Mouse (Mus musculus): ENCODE measurements around the gene Rnf168. TPM values are rescaled to one million over a fixed set of nuclear protein-coding genes. Genes with fewer than 3 reads are reported as not detected.
A peak's percentile ranks its signal among the peaks of the same experiment; 100 is the strongest.

Rnf168 gene
- total RNA-seq, 2 experiments from 2014 or later: 5.0 to 27.6 TPM

DNA sequence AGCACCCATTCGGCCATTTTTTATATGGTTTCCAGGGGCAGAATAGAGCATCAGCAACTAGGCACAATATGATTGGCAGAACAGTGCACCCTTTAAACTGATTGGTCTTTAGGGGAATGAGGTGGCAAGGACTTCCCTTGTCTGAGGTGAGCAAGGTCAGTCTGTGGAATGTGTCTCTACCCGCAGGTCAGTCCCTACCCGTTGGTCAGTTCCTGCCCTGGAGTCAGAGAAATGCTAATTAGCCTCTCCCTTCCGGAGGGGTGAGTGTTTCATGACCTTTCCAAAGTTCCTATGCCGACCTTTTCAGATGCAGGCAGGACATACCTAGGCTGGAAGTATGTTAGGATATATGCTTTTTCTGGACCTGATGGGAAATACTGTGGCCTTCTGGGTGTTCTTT is 35.1 kb downstream of the Rnf168 start:
- no peak for ATAC-seq (replicated peaks; ENCODE audit: low FRiP score, poor library complexity, severe bottlenecking)

DNA sequence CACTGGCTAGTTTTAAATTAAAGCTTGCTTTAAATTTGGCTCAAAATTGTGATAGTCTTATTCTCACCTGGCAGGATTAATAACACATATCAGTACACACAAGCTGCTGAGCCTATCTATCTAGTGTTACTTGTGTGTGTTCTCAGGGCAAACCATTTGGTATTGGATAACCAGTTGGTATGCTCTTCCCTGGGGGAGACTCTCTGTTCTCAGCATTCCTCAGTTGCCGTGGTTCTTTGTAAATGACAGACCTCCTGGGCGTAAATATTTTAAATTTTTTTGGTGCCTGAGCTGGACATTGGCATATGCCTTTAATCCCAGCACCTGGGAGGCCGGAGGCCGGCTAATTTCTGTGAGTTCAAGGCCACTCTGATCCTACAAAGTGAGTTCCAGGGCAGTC is 35.6 kb downstream of the Rnf168 start:
- ATAC-seq (replicated peaks; ENCODE audit: low FRiP score, poor library complexity, severe bottlenecking): no peak

DNA sequence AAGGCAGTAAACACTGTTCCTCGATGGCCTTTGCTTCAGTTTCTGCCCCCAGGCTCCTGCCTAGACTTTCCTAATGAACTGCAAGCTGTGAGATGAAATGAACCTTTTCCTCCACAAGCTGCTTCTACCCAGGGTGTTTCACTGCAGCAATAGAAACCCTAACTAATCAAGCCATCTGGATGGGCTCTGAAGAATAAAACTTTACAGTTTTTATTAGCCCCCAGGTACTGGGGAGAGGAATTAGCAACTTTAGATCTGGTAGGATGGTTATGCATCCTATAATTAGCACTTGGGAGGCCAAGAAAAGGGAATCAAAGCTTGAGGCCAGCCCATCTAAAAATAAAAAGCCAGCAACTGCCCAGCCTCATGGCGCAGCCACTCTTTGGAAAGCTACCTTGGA is 39.3 kb downstream of the Rnf168 start:
- no peak for ATAC-seq (replicated peaks; ENCODE audit: low FRiP score, poor library complexity, severe bottlenecking)

DNA sequence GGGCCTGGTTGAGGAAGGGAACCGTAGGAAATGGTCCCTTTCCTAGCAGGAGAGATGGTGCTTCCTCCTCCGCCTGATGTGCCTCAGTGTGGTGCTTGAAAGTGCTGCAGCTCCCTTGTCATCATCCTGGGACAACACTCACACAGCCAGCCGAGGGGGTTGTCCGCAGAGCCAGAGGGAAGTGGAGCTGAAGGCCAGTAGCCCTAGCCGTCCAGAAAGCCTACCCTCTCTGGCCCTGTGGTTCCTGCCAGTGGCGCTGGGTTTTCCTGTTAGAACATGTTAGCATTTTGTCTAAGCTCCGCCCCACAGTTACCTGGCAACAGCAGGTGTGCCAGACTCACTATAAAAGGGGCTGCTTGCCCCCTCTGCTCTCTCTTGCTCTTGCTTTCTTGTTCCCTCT is 46.7 kb downstream of the Rnf168 start:
- ATAC-seq (replicated peaks; ENCODE audit: low FRiP score, poor library complexity, severe bottlenecking): no peak

DNA sequence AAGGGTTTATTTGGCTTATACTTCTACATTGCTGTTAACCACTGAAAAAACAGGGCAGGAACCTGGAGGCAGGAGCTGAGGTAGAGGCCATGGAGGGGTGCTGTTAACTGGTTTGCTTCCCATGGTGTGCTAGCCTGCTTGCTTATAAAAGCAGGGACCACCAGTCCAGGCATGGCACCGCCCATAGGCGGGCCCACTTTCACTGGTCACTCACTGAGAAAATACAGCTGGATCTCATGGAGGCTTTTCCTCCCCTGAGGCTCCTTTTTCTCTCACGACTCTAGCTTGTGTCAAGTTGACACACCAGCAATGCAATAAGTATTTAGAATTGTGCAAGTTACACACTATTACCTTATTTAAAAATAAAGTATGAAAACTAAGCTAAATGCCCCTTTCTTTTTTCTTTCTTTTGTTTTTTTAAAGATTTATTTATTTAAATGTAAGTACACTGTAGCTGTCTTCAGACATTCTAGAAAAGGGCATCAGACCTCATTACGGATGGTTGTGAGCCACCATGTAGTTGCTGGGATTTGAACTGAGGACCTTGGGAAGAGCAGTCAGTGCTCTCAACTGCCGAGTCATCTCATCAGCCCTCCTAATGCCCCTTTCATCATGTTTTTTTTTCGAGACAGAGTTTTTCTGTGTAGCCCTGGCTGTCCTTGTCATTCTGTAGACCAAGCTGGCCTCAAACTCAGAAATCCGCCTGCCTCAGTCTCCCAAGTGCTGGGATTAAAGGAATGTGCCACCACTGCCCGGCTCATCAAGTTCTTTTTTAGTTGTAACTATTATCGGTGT is 53.8 kb downstream of the Rnf168 start:
- no peak for ATAC-seq (replicated peaks; ENCODE audit: low FRiP score, poor library complexity, severe bottlenecking)

DNA sequence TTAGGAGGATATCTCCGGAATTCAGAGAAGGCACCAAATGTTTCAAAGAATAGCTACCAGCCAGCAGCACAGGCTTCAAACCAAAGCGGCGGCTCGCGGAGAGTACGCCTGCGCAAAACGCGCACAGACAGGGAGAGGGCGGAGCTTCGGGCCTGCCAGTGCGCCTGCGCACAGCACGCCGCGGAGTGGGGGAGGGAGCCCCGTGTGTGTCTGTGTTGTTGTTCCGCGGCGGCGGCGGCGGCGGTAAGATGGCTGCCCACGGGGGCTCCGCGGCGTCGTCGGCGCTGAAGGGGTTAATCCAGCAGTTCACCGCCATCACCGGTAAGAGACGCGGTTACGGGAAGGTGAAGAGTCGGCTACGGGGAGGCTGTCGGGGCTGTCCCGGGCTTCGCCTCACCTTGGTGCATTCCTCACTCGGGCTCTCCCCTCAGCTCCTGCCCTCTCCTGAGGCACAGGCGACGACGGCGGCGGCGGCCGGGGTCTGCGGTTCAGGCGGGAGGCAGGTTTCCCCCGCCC is 54.8 kb downstream of the Rnf168 start, which contains the start of gene Ubxn7:
TSS of gene Ubxn7 (plus strand) at position 218 of the 516 bp plus-strand sequence.
- ATAC-seq (replicated peaks; ENCODE audit: low FRiP score, poor library complexity, severe bottlenecking): peak; percentile 96

DNA sequence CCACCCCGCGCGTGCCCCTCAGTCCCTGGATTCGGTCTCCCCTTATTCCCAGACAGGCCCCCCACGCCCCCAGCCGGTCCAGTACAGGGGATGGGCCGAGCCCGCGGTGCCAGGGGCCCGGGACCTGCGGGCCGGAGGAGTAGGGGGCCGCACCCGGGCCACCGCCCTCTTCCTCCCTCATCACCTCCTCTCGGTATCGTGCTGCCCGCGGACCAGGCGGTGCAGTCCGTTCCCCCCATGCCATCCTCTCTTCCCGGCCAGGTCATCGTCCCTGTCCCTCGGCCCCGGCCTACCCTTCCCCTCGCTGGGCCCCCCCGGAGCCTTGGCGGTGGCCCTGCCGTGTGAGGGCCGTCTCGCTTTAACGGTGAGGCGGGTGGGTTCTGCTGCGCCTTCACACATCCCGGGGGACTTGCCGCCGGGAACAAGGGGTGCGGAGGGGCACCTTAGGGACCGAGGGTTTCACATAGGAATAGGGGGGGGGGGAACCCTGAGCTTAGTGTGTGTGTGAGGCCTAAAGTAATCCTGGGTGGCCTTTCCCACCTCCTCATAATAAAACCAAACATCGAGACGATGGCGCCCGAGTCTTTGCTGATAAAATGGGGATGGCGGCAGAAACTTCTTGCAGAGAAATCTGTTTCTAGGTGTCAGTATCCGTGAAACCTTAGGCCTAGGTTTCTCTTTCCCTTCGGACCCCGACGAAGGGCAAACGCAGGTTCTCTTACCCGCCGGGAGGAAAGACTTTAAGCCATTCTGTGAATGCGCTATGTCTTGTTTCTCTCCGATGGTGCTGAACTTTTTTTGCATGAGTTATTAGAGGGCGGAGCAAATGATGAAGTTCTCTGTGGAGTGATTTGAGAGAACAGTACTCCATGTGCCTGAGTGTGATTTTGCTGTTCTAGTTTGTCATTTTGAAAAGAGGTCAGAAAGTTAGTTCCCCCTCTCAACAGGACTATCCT is 55.6 kb downstream of the Rnf168 start:
- peak; percentile 36 for ATAC-seq (replicated peaks; ENCODE audit: low FRiP score, poor library complexity, severe bottlenecking)

DNA sequence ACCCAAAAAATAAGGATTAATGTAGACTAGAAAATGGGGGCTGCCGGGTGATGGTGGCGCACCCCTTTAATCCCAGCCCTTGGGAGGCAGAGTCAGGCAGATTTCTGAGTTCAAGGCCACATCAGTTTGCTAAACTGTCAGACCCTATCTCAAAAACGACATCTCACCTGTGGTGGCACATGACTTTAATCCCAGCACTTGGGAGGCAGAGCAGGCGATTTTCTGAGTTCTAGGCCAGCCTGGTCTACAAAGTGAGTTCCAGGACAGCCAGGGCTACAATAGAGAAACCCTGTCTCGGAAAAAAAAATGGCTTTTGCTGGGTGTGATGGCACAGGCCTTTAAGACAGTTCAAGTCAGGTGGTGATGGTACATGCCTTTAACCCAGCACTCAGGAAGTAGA is 57.9 kb downstream of the Rnf168 start:
- no peak for ATAC-seq (replicated peaks; ENCODE audit: low FRiP score, poor library complexity, severe bottlenecking)

DNA sequence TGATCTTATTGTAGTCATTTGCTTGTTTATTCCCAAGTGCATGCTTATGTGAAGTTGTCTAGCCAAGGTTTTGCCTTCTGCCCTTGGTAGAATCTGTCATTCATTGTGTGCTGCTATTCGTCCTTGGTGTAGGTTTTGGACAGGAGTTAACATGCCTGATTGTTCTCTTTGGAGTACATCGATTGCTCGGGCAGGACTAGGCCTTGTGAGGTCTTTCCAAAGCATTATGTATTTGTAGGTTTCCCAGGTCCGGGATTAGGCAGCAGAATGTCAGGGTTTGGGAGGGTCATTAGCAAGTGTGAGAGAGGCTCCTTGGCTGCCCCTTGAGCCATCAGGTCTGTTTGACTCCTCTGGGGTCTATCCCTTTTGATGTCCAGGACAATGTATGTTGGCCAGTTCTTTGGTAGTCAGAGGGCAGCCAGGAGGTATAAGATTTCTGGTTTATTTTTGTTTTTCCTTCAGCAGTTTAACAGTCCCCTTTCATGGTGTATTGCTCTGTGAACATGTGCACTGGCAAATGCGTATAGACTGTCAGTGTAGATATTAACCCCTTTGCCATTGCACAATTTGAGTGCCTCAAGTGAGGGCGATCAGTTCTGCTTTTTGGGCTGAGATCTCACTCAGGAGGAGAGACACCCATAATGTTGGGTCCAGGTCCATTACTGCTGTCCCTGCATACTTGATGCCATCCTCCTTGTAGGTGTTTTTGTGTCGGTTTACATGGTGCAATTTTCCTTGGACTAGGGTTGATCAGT is 58.9 kb downstream of the Rnf168 start:
- no peak for ATAC-seq (replicated peaks; ENCODE audit: low FRiP score, poor library complexity, severe bottlenecking)

DNA sequence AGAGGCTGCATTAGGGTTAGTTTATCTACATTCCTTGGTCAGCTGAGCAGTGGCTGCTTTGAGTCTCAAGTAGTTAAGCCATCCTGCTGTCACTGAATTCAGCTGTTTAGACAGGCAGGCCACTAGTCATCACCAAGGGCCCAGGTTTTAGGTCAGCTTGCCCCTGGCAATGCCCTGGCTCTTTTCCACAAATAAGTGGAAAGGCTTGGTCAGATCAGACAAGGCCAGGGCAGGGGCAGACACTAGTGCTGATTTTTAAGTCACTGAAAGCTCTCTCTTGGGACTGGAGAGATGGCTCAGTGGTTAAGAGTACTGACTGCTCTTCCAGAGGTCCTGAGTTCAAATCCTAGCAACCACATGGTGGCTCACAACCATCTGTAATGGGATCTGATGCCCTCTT is 59.7 kb downstream of the Rnf168 start:
- no peak for ATAC-seq (replicated peaks; ENCODE audit: low FRiP score, poor library complexity, severe bottlenecking)

DNA sequence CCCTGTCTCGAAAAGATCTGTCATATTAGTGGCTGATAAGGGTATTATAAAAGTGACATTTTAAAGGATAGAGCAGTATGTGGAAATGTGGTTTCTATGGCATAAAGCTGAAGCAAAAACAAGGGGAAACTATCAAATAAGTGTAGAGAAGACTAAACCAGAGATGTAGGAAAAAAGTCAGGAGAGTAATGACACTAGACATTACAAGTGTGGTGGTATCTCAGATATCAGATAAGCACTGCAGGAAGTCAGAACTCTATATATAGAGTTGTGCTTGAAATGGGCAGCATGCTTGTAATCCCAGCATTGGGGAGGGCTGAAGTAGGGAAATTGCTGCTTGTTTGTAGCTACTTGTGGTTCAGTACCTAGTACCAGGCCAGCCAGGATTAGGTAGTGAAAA is 63.2 kb downstream of the Rnf168 start:
- no peak for ATAC-seq (replicated peaks; ENCODE audit: low FRiP score, poor library complexity, severe bottlenecking)

DNA sequence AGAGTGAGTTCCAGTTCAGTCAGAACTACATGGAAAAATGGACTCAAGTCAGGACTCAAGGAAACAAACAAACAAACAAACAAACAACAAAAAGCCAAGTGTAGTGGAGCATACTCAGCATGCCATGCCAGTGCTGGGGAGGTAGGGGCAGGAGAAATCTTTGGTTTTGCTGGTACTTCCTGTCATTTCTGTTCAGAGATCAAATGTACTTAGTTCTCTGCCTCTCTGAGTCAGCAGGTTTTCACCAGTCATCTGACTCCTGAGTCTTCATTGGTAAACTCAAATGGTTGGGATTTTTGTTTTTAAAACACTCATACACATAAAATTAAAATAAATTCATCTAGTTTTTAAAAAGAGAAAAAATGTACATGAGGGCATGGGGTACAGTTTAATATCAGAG is 68.3 kb downstream of the Rnf168 start:
- ATAC-seq (replicated peaks; ENCODE audit: low FRiP score, poor library complexity, severe bottlenecking): no peak; the same call in 1 of the 2 replicates

DNA sequence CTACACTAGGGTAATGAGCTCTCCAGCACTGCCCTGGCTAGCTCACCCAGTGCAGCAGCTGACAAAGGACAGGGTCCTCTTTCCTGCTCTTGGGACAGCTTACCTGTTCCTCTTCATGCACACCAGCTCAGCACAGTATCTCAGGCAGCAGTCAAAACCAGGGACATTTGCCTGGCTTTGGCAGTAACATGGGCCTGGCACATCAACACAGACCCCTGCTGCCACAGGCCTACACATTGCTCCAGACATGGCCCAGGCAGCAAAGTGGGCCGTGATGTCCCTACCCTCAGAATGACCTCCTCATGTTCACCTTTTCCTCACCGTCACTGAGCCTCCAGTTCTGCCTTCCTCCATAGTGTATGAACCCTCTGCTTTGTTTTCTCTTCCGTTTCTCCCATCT is 73.5 kb downstream of the Rnf168 start:
- no peak for ATAC-seq (replicated peaks; ENCODE audit: low FRiP score, poor library complexity, severe bottlenecking)

Other genes starting within 250 kb of the Rnf168 start
- gene Pak2, start 198.1 kb upstream of the Rnf168 start, total RNA-seq (2015; ENCODE audit: low replicate concordance): 10.2 and 21.7 TPM in 2 replicates
- 18.1 and 20.1 TPM in 2 replicates for gene Pak2, start 198.1 kb upstream of the Rnf168 start, total RNA-seq (2017; ENCODE audit: low replicate concordance)
- 16.9 and 30.4 TPM in 2 replicates for gene Pigx, start 177.7 kb upstream of the Rnf168 start, total RNA-seq (2015; ENCODE audit: low replicate concordance)
- gene Pigx, start 177.7 kb upstream of the Rnf168 start, total RNA-seq (2017; ENCODE audit: low replicate concordance): 5.9 and 18.3 TPM in 2 replicates
- gene Cep19, start 177.7 kb upstream of the Rnf168 start, total RNA-seq (2015; ENCODE audit: low replicate concordance): 13.4 and 15.4 TPM in 2 replicates
- 9.1 and 15.0 TPM in 2 replicates for gene Cep19, start 177.7 kb upstream of the Rnf168 start, total RNA-seq (2017; ENCODE audit: low replicate concordance)
- gene Nrros, start 111.9 kb upstream of the Rnf168 start, total RNA-seq (2015; ENCODE audit: low replicate concordance): 29.0 and 38.5 TPM in 2 replicates
- gene Nrros, start 111.9 kb upstream of the Rnf168 start, total RNA-seq (2017; ENCODE audit: low replicate concordance): 18.1 and 25.4 TPM in 2 replicates
- 1.9 and 6.9 TPM in 2 replicates for gene Bex6, start 97.6 kb upstream of the Rnf168 start, total RNA-seq (2015; ENCODE audit: low replicate concordance)
- gene Bex6, start 97.6 kb upstream of the Rnf168 start, total RNA-seq (2017; ENCODE audit: low replicate concordance): 3.2 and 7.8 TPM in 2 replicates
- gene Fbxo45, start 30.3 kb upstream of the Rnf168 start, total RNA-seq (2015; ENCODE audit: low replicate concordance): 1.9 and 2.7 TPM in 2 replicates
- gene Fbxo45, start 30.3 kb upstream of the Rnf168 start, total RNA-seq (2017; ENCODE audit: low replicate concordance): 8.0 and 10.0 TPM in 2 replicates
- gene Wdr53, start 30.2 kb upstream of the Rnf168 start, total RNA-seq (2015; ENCODE audit: low replicate concordance): 0.58 and 2.3 TPM in 2 replicates
- 5.3 and 5.6 TPM in 2 replicates for gene Wdr53, start 30.2 kb upstream of the Rnf168 start, total RNA-seq (2017; ENCODE audit: low replicate concordance)
- not detected in 2 replicates for gene Smco1, start 6.0 kb upstream of the Rnf168 start, total RNA-seq (2015; ENCODE audit: low replicate concordance)
- gene Smco1, start 6.0 kb upstream of the Rnf168 start, total RNA-seq (2017; ENCODE audit: low replicate concordance): not detected in 2 replicates
- 52.1 and 72.9 TPM in 2 replicates for gene Ubxn7, start 54.8 kb downstream of the Rnf168 start, total RNA-seq (2015; ENCODE audit: low replicate concordance)
- 58.9 and 66.2 TPM in 2 replicates for gene Ubxn7, start 54.8 kb downstream of the Rnf168 start, total RNA-seq (2017; ENCODE audit: low replicate concordance)
- not detected in 2 replicates for gene Tm4sf19, start 123.0 kb downstream of the Rnf168 start, total RNA-seq (2015; ENCODE audit: low replicate concordance)
- 0.70 TPM in 1 of 2 replicates, not detected in the other for gene Tm4sf19, start 123.0 kb downstream of the Rnf168 start, total RNA-seq (2017; ENCODE audit: low replicate concordance)
- gene Tctex1d2, start 142.2 kb downstream of the Rnf168 start, total RNA-seq (2015; ENCODE audit: low replicate concordance): 0.96 and 15.7 TPM in 2 replicates
- 3.7 and 8.1 TPM in 2 replicates for gene Tctex1d2, start 142.2 kb downstream of the Rnf168 start, total RNA-seq (2017; ENCODE audit: low replicate concordance)
- 73.6 and 103 TPM in 2 replicates for gene Pcyt1a, start 153.5 kb downstream of the Rnf168 start, total RNA-seq (2015; ENCODE audit: low replicate concordance)
- 164 and 198 TPM in 2 replicates for gene Pcyt1a, start 153.5 kb downstream of the Rnf168 start, total RNA-seq (2017; ENCODE audit: low replicate concordance)
- not detected in 2 replicates for gene Slc51a, start 210.4 kb downstream of the Rnf168 start, total RNA-seq (2015; ENCODE audit: low replicate concordance)
- gene Slc51a, start 210.4 kb downstream of the Rnf168 start, total RNA-seq (2017; ENCODE audit: low replicate concordance): not detected in 2 replicates
- gene Zdhhc19, start 218.8 kb downstream of the Rnf168 start, total RNA-seq (2015; ENCODE audit: low replicate concordance): not detected in 2 replicates
- not detected in 2 replicates for gene Zdhhc19, start 218.8 kb downstream of the Rnf168 start, total RNA-seq (2017; ENCODE audit: low replicate concordance)

Measured in erythroblast, adult 5-6 weeks (primary cell).